Mouse (Mus musculus): Measurements from ENCODE around the gene Ube2e1.
"Not testable (repeated sequence)": the region's sequence is repeated elsewhere in the genome, so short reads cannot be mapped to it uniquely, and the experiment has no call there.

The Ube2e1 gene

DNA sequence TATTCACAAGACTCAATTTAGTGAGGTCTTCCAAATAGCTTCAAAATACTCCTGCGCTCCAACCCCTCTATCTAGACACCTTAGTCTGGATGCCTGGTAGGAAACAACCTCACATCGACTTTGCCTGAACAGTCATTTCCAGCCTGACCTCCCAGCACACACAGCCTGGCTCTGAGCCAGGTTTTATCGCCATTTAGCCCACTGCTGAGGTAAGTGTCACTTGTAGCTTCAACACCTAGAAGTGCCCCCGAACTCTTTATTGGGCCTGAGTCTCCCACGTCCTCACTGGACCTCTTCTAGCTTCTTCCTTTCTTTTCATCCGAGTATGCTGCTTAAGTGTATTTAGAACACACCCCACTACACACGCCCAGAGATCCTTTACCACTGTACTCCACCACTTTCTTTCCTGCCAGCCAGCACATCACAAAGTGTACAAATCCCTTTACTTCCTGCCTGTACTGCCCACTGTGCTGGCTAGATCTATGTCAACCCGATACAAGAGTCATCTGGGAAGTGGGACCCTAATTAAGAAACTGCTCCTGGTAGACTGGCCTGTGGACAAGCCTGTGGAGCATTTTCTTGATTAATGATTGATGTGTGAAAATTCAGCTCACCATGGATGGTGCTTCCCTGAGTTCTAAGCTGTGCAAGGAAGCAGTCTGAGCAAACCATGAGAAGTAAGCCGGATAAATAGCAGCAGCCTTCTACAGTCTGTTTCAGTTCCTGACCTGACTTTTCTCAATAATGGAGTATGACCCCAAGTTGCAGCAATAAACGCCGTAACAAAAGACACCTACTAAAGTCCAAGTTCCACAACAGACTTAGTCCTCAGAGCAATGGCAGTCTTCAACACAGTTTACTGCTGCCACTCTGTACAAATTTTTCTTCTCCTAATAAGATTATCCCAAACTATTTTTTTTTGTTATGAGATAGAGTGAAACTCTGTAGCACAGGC is 13.9 kb downstream of the Ube2e1 start:
- no peak for DNase-seq (ENCODE audit: low spot score)

DNA sequence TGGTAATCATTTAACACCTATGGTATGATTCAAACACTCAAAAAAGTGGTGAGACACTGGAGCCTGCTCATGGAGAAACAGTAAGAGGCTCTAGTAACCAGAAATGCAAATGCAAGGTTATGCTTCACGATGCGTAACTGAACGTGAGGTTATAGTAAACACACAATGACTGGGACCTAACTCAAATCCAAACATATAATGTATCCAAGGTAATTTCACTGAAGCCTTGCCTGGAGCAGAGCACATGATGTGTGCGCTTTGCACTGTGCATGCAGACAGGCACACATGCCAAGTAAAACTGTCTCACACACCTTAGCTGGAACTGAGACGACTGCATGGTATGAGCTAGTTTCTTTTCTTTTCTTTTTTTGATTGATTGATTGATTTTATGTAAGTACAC is 27.5 kb downstream of the Ube2e1 start:
- no peak for DNase-seq (ENCODE audit: low spot score)

DNA sequence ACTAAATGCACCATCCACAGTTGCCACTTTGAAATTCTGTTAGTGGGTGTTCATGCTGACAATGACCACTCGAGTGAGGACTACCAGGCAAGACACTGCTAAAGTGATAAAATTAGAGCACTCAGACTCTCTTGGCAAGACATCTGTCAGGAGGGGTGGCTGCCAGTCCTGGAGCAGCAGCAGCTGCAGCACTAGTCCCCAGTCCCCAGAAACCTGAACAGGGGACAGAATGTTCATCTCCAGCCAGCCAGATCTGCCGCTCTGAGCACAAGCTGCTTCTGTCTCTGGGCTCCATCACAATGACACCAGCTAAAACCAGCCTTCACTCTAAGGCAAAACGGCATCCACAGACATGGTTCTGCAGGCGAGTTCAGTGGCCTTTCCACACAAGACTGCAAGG is 28.4 kb downstream of the Ube2e1 start:
- DNase-seq (ENCODE audit: low spot score) = no peak

DNA sequence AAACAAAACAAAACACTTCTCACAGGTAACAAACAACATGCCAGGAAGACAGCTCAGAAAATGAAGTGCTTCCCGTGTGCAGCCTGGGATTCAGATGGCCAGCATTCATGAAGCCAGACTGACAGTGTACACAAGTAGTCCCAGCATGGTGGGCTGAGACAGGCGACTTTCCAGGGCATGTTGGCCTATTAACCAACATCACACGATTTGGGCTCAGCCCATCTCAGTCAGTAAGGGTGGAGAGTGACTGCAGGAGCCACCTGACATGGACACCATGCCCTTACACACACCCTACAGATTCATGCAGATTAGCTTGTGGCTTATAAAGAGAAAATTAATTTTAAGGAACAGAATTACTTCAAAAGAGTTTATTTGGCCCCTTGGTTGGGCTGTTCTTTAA is 28.9 kb downstream of the Ube2e1 start:
- no peak for DNase-seq (ENCODE audit: low spot score)

- DNase-seq (ENCODE audit: low spot score) = no peak
These were observed 30.1 kb downstream of the Ube2e1 start for GRCm38 (mm10) chr14:18301591-18301990.

DNA sequence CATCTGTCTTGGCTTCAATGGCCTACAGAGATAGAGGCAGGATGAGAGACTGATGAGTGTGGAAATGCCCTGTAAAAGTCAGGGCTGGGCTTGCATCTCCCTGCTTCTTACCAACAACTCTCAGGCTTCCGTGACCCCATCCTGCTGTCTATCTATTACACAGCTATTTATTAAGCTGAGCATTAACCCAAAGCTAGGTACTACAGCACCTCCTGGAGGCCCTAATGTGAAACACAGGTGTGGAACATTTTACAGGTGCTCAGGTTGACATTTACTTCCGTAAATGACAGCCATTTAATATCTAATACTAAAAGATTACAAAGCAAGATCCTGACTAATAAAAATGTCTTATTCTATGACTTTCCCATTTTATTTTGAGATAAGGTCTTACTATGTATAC is 31.0 kb downstream of the Ube2e1 start:
- DNase-seq (ENCODE audit: low spot score) = no peak

DNA sequence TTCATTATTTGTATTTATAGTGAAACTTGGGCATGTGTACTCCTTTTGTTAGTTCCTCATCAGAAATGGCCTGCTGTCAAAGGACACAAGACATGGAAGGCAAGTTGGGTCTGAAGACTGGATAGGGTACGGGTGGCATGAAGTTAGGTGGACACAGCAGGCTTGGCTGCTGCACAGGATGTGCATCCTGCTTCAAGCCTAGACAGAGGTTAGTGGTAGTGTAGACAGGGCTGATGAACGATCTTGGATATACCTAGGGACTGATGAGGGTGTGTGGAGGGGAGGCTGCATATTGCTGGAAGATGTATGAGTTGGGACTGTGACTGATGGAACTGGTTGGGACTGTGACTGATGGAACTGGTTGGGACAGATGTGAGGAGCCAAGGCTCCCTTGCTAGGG is 32.8 kb downstream of the Ube2e1 start:
- DNase-seq (ENCODE audit: low spot score) = no peak

- DNase-seq (ENCODE audit: low spot score) = no peak
These were observed 34.2 kb downstream of the Ube2e1 start for GRCm38 (mm10) chr14:18297441-18297840.

GRCm38 (mm10) chr14:18292578-18292977 is 39.1 kb downstream of the Ube2e1 start:
- no peak for DNase-seq (ENCODE audit: low spot score)

DNA sequence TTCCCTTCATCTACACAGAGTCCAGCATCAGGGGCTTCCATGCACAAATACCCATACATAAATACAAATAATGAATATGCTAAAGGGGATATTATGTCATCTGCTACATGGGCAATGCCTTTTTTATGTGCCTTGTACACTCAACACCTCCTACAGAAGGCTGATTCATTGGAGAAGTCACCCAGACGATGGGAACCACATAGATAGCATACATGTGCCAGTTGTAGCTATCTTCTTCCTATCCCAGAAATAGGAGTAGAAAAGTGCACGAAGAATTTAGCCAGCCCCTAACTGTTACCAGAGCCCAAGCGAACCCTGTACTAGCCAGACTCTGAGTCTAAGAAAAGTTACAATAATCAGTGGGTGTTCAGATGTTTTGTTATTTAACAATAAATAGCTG is 39.5 kb downstream of the Ube2e1 start:
- DNase-seq (ENCODE audit: low spot score) = no peak

DNA sequence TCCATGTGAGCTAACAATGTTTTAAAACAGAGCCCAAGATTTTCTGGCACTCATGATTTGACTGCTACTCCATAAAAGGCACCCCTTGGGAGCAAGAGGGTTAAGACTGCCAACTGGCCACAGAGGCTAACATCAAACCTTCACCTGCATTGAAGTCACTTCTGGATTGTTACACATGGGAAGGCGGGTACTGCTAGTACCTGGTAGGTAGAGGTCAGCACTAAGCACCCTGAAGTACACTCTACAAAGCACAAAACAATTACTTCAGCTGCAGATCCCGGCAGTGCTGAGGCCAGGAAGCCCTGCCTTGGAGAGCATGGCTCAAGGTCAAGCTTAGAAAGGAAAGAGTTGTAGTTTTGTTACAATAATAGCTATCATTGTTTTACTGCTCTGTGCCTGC is 44.3 kb downstream of the Ube2e1 start:
- no peak for DNase-seq (ENCODE audit: low spot score)

DNA sequence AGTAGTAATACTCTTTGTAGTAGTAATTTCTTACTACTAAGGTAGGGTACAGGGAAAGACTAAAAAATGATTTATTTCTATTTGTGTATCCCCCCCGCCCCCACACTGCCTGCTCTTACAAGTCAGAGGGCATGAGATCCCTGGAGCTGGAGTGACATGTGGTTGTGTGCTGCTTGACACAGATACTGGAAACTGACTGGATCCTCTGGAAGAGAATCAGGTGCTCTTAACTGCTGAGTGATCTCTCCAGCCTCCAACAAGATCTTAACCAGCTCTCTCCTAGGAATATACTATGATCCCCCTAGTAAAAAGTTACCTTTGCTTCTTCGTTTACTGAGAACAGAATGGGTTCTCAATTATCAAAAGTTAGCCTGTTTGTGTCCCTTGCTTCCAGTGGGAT is 45.2 kb downstream of the Ube2e1 start:
- no peak for DNase-seq (ENCODE audit: low spot score)

DNA sequence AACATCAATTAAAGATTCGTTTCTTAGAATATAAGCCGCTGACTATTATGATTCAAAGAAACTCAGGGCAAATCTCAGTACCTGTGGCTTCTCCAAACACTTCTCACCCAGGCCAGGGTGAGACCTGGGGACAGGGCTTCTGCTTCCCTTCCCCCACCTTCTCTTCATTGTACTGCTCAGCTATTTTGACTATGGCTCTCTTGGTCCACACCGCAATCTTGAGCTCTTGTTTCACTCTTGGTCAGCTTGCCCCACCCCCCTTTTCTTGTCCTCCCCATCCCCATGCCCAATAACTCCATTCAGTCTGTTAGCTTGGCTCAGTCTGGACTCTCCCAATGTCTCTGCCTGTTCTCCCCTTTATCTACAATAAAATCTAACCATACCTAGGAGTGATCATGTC is 46.2 kb downstream of the Ube2e1 start:
- DNase-seq (ENCODE audit: low spot score) = no peak

GRCm38 (mm10) chr14:18284581-18284980 is 47.1 kb downstream of the Ube2e1 start:
- DNase-seq (ENCODE audit: low spot score) = no peak

DNA sequence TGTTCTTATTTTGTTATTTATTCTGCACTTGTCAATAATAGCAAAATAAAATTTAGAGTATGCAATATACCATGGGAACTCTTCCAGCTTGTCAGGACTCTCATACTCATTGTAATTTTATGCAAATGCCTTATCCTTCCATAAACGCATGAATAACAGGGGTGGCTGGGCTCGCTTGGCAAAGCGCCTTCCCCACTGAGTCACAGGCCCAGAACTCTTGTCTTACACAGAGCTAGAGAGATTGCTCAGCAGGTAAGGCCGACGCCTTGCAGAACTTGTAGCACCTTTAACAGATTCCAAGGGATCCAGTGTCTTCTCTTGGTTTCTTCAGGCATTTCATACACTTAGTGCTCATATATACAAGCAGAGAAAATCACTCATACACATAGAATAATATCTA is 51.3 kb downstream of the Ube2e1 start:
- no peak for DNase-seq (ENCODE audit: low spot score)

GRCm38 (mm10) chr14:18274526-18274925 is 57.1 kb downstream of the Ube2e1 start:
- DNase-seq (ENCODE audit: low spot score) = no peak

DNA sequence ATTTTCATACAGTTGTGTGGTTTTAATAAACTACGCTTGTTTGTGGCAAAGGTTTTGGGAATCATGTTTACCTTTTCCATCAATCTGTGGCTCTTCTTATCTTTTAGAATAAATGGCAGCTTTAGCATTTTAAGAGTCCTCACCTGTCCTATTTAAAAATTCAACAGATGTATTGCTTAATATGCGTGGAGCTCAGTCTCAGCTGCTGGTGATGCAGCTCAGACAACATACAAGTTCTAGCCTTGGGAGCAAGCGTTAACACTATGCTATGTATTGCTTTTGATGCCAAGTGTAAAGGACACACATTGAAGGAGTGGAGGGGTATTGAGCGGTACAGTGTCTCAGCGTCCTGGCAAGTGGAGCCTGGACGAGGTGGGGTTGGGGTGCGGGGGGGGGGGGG is 60.0 kb downstream of the Ube2e1 start:
- DNase-seq (ENCODE audit: low spot score) = no peak

GRCm38 (mm10) chr14:18270529-18271441 is 60.9 kb downstream of the Ube2e1 start, which contains the start of the genes Nkiras1 and Rpl15:
Gene Nkiras1 (plus strand): TSS chr14:18271136.
Gene Rpl15 (minus strand): TSS chr14:18271391.
- DNase-seq (ENCODE audit: low spot score) = peak; percentile 100

- DNase-seq (ENCODE audit: low spot score) = not testable (repeated sequence)
These were observed 61.6 kb downstream of the Ube2e1 start for GRCm38 (mm10) chr14:18269947-18270528.

DNA sequence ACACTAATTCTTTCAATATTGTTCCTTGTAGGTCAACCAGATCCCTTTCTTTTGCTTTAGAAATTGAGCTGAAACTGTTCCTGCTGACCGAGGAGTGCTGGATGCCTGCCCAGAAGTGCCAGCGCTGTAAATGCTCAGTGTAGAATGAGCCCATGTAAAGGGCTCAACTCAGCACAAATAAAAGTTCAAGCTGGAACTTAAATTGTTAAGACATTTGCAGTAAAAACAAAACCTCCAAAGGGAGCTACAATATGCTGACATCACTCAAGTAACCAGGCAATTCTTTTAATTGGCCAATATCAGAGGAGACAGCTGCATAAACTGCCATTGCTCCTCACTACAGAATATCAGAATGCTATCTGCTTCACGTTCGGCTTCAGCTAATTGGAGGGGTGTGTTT is 68.2 kb downstream of the Ube2e1 start:
- no peak for DNase-seq (ENCODE audit: low spot score)

- DNase-seq (ENCODE audit: low spot score) = no peak
These were observed 70.5 kb downstream of the Ube2e1 start for GRCm38 (mm10) chr14:18261203-18261602.

GRCm38 (mm10) chr14:18242638-18243130 is 89.0 kb downstream of the Ube2e1 start:
- no peak for DNase-seq (ENCODE audit: low spot score)

Data from ovary, adult 18-20 months (tissue).